Mouse (Mus musculus) heart, postnatal 14 days (tissue): ENCODE measurements around the gene Samhd1. TPM values are rescaled to one million over a fixed set of nuclear protein-coding genes. Genes with fewer than 3 reads are reported as not detected.
A peak's percentile ranks its signal among the peaks of the same experiment; 100 is the strongest.

ENCODE experiments used
- DNase-seq, 2 experiments: peaks; one replicate each; pipeline ENCODE4 v3.0.0; 2021 to 2022
- intact Hi-C: fragments of 180-260 bp; cut with DNase I; formaldehyde crosslinking; loops from one replicate; pipeline ENCODE4 v1.15.1; 2025
- total RNA-seq, 2 experiments: library from RNA; stranded (reverse); gene quantifications; 2 replicates each; pipeline ENCODE4 v1.2.3; 2021

Samhd1 gene
- total RNA-seq, 2 experiments from 2014 or later = 21.9 to 22.4 TPM

GRCm38 (mm10) chr2:157058342-157058998, 76.6 kb downstream of the Samhd1 start:
- intact Hi-C loops = no loop called here
- DNase-seq = peak; percentile 65 to 72

GRCm38 (mm10) chr2:157057758-157058157, 77.3 kb downstream of the Samhd1 start:
- intact Hi-C loops = no loop called here
- no peak for DNase-seq

DNA sequence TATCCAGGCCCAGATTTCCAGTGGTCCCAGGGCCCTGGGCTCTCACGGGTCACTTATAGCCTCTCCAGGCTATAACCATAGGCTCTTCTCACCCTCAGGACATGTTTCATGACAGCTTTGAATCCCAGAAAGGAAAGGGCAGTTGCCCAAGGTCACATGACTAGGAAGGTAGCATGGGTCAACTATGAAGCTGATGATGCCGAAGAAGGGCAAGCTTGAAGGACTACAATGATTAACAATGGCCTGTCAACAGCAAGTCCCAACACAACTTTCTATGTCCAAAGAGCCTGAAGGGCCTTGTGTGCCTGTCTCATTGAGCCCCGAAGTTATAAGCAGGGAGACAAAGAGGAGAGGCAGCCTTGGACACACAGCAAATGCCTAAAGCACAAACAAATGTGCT, 77.9 kb downstream of the Samhd1 start:
- no peak for DNase-seq
- intact Hi-C loops = no loop called here

DNA sequence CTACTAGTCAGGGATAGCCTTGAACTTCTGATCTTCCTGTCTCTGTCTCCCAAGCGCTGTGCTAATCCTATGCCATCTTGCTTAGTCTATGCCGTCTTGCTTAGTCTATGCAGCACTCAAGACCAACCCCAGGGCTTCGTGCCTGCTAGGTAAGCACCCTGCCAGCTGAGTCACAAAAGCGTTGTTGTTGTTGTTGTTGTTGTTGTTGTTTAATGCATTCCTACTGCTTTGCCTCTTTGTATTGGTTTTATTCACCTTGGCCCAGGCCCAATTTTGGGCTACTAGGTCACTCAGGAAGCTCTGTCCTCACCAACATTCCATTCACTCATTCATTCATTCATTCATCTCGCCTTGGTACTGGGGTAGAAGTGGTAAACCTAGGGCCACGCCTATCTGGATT, 79.3 kb downstream of the Samhd1 start:
- DNase-seq = no peak
- intact Hi-C loops = no loop called here

- no peak for DNase-seq
- intact Hi-C loops = no loop called here
Observed at GRCm38 (mm10) chr2:157054816-157055215, 80.2 kb downstream of the Samhd1 start.

DNA sequence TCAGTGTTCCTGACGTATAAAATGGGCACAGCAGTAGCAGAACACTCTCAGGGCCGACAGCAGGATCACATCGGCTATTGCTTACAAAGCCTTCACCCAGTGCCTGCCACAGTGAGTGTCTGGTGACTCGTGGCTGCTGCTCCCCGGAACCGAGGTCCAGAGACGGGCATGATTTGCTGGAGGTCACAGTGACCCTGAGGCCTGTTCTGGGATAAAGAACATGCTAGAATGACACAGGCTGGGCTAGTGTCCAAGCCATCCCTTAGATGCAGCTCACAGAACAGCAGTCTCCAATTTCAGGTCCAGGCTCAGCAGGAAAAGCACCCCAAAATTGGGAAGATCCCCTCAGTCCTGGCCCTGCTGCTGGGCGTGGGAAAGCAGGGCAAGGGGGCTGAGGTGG, 80.8 kb downstream of the Samhd1 start:
- intact Hi-C loops = no loop called here
- no peak for DNase-seq

GRCm38 (mm10) chr2:157053787-157054186, 81.3 kb downstream of the Samhd1 start:
- intact Hi-C loops = no loop called here
- DNase-seq = no peak

DNA sequence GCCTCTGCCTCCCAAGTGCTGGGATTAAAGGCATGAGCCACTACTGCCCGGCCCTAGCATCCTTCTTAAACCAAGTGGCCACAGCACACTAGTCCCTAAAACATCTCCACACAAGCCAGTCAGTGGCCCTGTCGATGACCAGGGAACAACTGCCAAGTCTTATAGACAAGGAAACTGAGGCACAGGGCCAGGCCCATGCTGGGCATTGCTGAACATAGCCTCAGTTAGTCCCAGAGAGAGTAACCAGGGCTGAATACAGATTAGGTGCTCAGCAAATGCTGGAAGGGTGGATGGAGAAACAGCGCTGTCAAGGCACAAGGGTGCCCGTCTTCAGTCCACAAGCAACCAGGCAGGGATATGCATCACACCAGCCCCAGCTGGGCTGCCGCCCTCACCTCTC, 81.9 kb downstream of the Samhd1 start:
- DNase-seq = no peak
- intact Hi-C loops = no loop called here

GRCm38 (mm10) chr2:157052448-157052847, 82.6 kb downstream of the Samhd1 start:
- intact Hi-C loops = no loop called here
- DNase-seq = no peak

DNA sequence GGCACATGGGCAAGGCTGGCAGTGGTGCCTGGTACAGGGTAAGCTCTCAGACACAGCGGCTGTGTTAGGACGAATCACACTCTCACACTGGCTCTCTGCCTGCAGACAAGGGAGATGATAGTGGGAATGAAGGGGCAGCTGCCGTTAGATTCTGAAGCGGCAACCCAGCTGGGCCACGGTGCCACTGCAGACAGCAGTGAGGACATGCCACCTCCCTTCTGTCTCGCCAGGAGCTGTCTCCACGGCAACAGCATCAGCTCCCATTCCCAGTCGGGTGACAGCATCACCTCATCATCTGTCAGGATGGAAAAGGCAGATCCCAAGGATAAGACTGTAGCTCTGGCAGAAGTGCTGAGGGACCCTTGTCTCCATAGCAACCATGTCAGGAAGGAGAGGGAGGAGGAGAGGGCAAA, 85.2 kb downstream of the Samhd1 start:
- DNase-seq = no peak
- intact Hi-C loops = no loop called here

- no peak for DNase-seq
- intact Hi-C loops = no loop called here
Observed at GRCm38 (mm10) chr2:157048395-157049181, 86.5 kb downstream of the Samhd1 start.

Other genes with a start within 250 kb of the Samhd1 start
- gene Sla2, start 248.1 kb downstream of the Samhd1 start, total RNA-seq = 1 to 10 TPM in 1 of 2 experiments, under 1 TPM in 1; 0.10 to 1.3 TPM
- gene Ndrg3, start 143.2 kb downstream of the Samhd1 start, total RNA-seq = 10 to 100 TPM; 23.3 to 24.5 TPM
- gene Dsn1, start 128.1 kb downstream of the Samhd1 start, total RNA-seq = 1 to 10 TPM; 3.9 to 4.1 TPM
- 10 to 100 TPM; 22.8 to 23.8 TPM for gene Soga1, start 56.0 kb downstream of the Samhd1 start, total RNA-seq
- not detected for gene Tldc2, start 48.2 kb downstream of the Samhd1 start, total RNA-seq
- gene Rbl1, start 69.3 kb upstream of the Samhd1 start, total RNA-seq = 1 to 10 TPM; 3.1 to 4.3 TPM
- 10 to 100 TPM; 89.2 to 94.4 TPM for gene Rpn2, start 143.8 kb upstream of the Samhd1 start, total RNA-seq
- gene Mroh8, start 144.3 kb upstream of the Samhd1 start, total RNA-seq = under 1 TPM; 0.12 to 0.19 TPM
- gene Ghrh, start 212.2 kb upstream of the Samhd1 start, total RNA-seq = not detected
- gene Manbal, start 232.3 kb upstream of the Samhd1 start, total RNA-seq = 10 to 100 TPM; 20.7 to 23.3 TPM